Comparison of ENCODE assay signal across 16 mouse cellular contexts in genomic region chr5:23566382-23566781, GRCm38 (mm10).
A peak's percentile ranks its signal among the peaks of the same experiment; 100 is the strongest.
DNase-seq lines count a peak whose midpoint lies in the region; ATAC-seq and TF ChIP-seq lines count a peak whose summit lies in the region.
"Had no signal": no experiment of that assay in that cellular context is flagged by ENCODE, and none has a peak within 500 bp of the region (broad histone marks: within the 10 kb centered on the region; RNA-seq: fewer than 3 reads in every experiment).

No protein-coding gene starts in this region.

- no peak for TF ChIP-seq CTCF in lung, adult 2 months (IDR thresholded peaks at IDR 0.05; ENCODE audit: insufficient read depth, low read length)

- WGBS in lung, adult 2 months, result 77% methylated on average over 6 of the region's 6 CpGs

- no peak overlapping the region for H3K4me3 ChIP-seq in lung, adult 2 months (replicated peaks; ENCODE audit: extremely low read depth, low read depth, low read length)
- H3K4me3 ChIP-seq: embryonic facial prominence, embryonic 10.5 days; heart, adult 2 months; heart, embryonic 15.5 days had no signal

- H3K4me1 ChIP-seq in lung, adult 2 months (ENCODE audit: control insufficient read depth, insufficient read depth, low read length), result peaks cover 3% of the 10 kb centered on the region; the same call in 1 of the 2 replicates
- H3K4me1 ChIP-seq: embryonic facial prominence, embryonic 10.5 days; heart, embryonic 15.5 days had no signal

- DNase-seq in lung, adult 18-20 months, result peak; percentile 30 to 35
- no peak for DNase-seq in lung, adult 2 months
- peak; percentile 46 for DNase-seq in lung, postnatal 36 days
- no peak for DNase-seq in retina, postnatal 1 day
- no peak for DNase-seq in kidney, postnatal 36 days
- DNase-seq: adrenal gland, postnatal 10 days; cerebellum, adult 11-12 months; cerebellum, postnatal 10 days; gastrocnemius, postnatal 10 days; heart, adult 2 months; heart, postnatal 14 days had no signal

- ATAC-seq in granulocyte monocyte progenitor cell, adult 5-6 weeks (replicated peaks; ENCODE audit: poor library complexity, severe bottlenecking), result peak; percentile 84
- peak; percentile 39; the same call in 1 of the 2 replicates for ATAC-seq in neutrophil, adult 5-6 weeks (ENCODE audit: extremely low read depth, insufficient number of reproducible peaks, low FRiP score, poor library complexity, severe bottlenecking)
- ATAC-seq: forebrain, embryonic 14.5 days had no signal

- no peak for TF ChIP-seq POLR2A in lung, adult 2 months (IDR thresholded peaks at IDR 0.05; ENCODE audit: borderline replicate concordance, extremely low read depth, low read depth, low read length)

Comparison
In these comparisons a context has a peak if more than half of its experiments do, and no peak if none do; other contexts are left out.
1. DNase-seq: peak in lung, adult 18-20 months (2 of 2) and lung, postnatal 36 days (single experiment); none in lung, adult 2 months (single experiment), retina, postnatal 1 day (single experiment) and kidney, postnatal 36 days (0 of 2).